Mouse (Mus musculus) kidney, postnatal 14 days (tissue): ENCODE data around the gene Foxp4.

Experiments
- DNase-seq: peaks from one replicate; pipeline ENCODE4 v3.0.0; 2022; ENCODE audit warnings: mixed read lengths

Gene Foxp4

GRCm38 (mm10) chr17:47889267-47889666 lies 35.2 kb downstream of the Foxp4 start:
- DNase-seq: no peak

DNA sequence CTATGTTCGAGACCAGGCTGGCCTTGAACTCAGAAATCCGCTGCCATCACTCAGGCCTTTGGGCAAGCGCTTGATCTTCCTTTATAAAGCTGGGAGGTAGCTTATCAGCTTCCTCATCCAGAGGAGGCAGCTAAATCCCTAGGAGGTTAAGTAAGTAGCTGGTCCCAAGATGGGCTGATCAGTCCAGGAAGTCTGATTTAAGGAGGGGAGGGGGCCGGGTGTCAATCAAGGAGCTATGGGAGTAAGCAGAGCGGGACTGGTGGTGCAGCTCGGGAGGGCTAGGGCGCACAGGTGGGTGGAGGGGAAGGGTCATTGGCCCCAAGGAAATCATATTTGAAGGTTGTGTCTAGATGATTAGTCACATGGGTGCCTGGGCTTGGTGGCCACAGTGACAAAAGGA lies 35.8 kb downstream of the Foxp4 start:
- no peak for DNase-seq

DNA sequence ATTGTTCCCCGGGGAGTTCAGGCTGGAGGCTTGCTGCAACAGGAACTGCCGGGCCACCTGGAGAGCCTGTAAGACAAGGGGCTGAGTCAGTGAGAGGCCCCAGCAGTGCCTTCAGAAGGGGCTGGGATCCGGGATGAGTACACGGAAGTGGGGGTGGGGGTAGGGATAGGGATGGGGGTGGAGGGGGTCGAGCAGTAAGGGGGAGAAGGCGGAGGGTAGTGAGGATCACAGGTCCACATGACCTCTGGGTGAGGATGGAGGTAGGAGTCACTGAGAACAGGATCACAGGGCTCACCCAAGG lies 36.3 kb downstream of the Foxp4 start:
- no peak for DNase-seq

DNA sequence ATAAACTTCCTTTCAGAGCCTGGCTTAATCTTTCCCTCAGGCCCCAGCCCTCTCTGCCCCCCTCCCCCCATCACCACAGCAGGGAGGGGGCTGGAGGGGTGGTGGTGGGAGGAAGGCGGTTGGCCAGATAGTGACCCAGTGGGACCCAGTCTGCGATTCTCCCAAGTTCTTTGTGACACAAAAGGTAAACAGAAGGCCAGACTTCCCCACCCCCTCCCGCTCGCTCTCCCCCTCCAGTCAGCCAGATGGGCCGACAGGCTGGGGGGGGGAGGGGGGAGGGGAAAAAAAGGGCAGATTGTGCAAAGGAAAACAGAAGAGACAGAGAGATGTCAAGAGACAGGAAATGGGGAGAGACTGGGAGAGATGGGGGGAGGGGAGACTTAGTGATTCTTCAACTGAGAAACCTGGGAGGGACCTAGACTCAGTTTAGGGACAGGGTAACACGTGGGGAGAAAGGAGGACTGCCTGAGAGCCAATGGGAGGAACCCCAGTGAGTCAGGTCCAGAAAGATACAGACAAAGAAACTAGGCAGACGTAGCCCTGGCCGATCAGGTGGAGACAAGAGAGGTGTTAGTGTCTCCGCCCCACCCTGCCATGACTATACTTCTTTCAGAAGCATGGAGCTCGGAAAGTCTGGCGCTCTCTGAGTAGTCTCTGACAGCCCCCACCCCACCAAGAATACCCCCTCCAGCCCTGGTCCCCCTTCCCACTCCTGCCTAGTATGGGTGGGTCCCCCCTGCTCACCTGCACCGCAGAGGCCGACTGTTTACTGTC lies 36.9 kb downstream of the Foxp4 start:
- no peak for DNase-seq

DNA sequence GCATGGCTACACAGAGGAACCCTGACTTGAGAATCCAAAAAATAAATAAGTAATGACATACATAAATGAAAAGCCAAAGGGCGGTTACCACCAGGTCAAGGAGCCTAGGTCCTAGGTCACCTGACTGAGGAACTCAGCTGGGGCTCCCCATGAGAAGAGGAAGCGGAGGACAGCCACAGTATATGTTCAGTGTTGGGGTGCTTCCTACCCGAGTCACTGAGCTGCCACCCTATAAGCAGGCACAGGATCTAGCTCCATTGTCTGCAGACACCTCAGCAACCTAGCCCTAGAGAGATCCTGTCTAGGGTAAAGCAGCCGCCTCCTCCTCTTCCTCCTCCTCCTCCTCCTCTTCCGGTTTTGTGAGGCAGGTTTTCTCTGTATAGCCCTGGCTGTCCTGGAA lies 41.3 kb downstream of the Foxp4 start:
- no peak for DNase-seq

DNA sequence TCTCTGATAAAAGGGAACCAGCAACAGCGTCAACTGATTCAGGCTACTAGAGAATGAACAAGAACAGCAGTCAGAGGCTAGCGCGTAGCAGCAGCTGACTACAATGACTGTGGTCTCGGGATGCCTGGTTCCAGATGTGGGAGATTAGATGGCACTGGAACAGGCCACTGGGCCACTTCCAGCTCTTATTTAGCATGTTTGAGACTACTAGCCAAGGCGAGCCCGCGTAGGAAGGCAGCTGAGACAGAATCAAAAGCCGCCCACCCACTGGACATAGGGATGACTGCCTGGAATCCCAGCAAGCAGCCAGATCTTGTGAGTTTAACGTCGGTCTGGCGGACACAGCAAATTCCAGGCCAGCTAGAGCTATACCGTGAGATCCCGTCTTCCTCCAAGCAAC lies 43.1 kb downstream of the Foxp4 start:
- no peak for DNase-seq

- no peak for DNase-seq
Observed at GRCm38 (mm10) chr17:47879207-47879606, 45.2 kb downstream of the Foxp4 start.

DNA sequence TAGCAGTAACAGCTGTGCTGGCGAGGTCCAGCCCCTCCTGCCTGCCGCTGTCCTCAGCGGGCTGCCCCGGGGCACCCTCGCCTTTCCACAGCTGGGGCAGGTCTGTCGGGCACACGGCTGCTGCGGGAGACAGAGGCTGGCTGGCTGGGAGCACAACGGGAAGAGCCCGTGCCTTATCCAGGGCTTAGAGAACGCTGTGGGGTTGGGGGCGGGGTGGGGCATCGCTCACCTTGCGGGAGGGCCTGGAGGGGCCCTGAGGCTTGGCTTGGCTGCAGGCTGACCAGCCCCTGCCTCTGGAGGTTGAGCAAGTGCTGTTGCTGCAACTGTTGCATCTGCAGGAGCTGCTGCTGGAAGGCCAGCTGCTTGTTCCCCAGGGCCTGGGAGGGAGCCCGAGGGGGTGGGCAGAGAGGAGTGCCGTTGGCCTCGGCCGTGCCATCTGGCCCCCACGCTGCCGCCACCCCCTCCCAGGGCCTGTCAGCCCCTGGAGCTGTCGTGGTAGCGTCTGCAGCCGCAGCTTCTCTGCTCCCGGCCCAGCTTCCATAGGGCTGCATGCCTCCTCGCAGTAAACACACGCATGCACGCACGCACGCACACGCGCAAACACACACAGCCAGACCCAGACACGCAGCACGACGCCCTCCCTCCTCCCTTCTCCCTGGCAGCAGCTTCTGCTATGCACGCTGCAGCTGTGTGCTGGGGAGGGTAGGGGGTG lies 45.9 kb downstream of the Foxp4 start:
- DNase-seq: no peak

GRCm38 (mm10) chr17:47877715-47878377 lies 46.6 kb downstream of the Foxp4 start:
- DNase-seq: no peak

DNA sequence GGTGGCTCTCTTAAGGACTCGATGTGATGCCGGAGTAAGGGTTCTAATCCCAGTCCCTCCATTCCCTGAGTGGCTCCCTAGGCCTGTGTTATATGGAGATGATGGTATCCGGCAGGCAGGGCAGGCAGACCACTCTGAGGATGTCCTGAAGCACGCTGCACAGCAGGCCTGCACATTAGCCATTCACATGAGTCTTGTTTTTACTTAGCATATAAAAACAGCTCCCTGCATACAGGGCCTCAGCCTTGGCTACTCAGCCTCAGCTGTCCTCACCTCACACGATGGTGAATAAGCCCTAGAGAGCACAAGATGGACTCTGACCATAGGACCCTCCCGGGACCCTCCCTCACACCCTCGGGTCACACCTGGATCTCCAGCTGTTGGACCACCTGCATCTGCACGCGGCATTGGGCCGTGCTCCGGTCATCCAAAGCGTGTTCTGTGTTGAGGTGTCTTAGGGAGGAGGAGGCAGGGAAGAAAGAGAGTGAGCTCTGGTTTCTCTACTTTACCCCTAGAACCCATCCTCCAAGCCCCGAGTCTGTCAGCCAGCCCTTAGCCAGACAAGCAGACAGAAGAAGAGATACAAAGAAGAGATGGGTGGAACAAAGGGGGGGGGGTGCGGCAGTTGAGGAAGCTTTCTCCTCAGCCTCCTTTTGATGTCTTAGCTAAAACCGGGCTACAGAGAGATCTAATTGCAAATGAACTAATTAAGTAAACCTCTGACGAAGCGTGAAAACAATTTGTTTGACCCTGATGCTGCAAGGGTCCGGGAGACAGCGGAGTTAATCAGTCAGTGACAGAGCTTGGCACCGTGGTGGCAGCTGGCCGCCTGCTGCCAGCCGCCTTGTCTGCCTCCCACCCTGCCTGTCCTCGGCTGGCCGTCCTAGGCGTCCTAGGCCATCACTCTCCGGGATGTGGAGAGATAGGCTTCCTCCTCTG lies 47.4 kb downstream of the Foxp4 start:
- no peak for DNase-seq

DNA sequence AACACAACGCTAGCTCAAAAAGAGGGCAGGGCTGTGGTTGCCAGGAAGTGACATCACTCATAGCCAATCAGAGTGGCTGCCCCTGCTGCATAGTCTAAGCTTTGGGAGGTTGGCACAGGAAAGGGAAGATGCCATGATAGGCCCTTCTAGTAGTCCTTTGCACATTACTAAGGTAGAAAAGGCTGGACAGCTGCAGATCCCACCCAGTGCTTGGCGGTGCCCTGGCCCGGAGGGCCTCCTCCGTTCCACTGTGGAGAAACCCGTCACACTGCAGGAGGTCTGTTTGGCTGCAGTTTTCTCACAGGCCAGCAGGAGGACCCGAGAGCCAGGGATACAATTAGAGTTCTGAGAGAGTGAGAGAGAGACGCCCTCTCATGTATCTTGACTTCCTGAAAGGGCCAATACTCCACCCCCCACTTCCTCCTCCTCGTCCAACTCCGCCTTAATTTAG lies 51.1 kb downstream of the Foxp4 start:
- DNase-seq: peak; percentile 86

DNA sequence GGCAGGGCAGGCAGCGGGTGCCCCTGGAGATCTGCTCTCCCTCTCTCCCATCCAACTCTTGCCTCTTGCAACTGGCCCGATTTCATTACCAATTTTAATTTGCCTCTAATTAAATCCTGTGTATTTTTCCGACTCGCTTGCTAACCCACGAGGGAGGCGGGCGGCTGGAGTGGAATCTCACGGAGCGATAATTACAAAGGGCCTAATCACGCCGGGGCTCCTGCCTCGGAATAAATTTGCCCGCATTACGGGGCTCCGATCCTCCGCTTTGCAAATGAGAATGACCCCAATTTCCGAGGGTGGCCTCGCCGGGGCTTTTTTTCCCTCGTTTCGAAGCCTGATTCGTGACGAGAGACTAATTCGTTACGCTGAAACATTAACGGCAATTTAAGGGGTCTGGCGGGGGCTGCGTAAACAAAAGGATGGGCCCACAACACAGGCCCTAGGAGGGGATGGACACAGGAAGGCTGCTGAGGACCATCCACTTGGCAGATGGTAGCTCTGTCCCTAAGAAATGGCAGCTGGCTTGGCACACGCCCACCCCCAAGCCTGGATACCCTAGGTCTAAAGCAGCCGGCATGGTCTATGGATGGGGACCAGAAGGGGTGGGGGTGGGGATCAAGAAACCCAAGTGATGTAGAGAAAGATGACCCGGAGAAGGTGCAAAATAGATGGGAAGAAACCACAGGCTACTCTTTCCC lies 52.0 kb downstream of the Foxp4 start:
- no peak for DNase-seq

DNA sequence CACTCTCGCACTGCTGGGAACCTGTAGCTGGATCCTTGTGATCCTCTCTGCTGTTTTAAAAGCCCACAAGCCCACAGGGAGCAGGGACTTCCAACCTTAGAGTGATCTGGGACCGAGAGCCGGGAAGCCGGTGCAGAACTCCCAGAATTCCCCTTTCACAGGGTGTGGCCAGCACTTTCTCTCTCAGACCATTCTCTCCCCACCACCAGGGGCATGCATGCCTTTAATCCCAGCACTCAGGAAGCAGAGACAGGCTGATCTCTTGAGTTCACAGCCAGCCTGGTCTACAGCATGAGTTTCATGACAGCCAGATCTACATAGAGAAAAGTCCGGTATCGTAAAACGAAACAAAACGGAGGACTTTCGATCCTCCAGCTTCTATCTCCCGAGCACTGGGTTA lies 54.6 kb downstream of the Foxp4 start:
- DNase-seq: no peak

- DNase-seq: no peak
Observed at GRCm38 (mm10) chr17:47866037-47866436, 58.4 kb downstream of the Foxp4 start.

DNA sequence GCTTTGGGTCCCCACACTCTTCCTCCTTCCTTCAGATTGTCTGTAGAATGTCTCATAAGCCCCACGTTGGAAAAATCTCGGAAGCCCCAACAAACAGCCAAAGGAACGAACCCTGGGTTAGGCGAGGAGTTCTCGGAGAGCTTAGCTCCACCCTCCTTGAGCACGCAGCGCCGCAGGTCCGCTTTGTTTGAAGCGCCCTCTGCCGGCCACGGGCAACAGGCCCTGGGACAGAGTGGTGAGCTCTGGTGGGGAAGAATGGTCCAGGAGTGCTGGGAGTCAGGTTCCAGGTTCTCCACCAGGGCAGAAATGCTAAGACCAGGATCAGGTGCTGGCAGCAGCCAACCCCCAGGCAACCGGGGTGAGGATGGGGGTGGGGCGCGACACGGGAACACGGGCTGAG lies 59.9 kb downstream of the Foxp4 start:
- peak; percentile 87 for DNase-seq

GRCm38 (mm10) chr17:47863437-47863836 lies 61.0 kb downstream of the Foxp4 start:
- DNase-seq: no peak

DNA sequence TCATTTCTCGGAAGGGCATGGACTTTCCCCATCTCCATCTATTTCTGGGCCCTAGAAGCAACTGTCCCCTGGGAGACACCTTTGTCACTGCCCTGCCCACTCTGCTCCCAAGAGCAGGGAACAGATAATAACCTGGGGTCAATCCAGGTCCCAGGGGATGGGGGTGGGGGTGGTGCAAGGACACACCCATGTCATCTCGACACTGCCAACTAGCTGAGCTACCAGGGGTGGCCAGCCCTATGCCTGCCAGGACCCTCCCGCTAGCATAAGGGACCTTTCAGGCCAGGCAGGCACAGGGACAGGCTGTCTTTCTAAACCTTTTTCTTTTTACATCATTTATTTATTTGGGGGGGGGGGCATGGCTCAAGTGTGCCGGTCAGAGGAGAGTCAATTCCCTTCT lies 61.4 kb downstream of the Foxp4 start:
- DNase-seq: no peak

DNA sequence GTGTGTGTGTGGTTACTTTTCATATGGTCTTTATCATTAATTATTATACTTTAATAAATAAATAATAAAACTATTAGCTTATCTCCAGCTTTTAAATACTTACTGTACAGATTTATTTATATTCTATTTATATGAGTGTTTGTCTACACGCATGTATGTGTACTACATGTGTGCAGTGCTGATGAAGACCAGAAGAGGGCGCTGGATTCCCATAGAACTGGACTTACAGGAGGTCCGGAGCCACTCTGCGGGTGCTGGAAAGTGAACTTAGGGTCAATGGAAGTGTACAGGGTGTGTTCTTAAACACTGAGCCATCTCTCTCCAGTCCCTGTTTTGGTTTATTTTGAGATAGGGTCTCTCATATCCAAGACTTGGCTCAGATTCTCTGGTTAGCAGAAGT lies 68.9 kb downstream of the Foxp4 start:
- DNase-seq: no peak

DNA sequence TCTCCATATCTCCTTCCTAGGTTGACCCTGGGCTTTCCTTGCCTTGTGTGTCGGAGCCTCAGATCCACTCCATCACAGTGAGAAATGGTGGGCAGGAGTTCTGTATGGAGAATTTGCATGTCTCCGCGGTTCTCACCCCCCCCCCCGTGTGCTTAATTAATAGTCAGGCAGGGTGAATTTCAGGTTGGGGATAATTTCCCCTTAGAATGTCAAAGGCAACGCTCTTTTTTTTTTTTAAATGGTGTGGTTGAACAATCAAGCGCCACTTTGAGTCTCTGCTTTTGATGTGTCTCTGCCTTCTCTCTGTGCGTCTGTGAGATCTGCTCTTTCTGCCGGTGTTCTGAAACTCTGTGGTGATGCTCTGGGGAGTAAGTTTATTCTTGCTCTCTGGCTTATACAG lies 69.5 kb downstream of the Foxp4 start:
- DNase-seq: no peak

- DNase-seq: no peak
Observed at GRCm38 (mm10) chr17:47853760-47854159, 70.7 kb downstream of the Foxp4 start.

DNA sequence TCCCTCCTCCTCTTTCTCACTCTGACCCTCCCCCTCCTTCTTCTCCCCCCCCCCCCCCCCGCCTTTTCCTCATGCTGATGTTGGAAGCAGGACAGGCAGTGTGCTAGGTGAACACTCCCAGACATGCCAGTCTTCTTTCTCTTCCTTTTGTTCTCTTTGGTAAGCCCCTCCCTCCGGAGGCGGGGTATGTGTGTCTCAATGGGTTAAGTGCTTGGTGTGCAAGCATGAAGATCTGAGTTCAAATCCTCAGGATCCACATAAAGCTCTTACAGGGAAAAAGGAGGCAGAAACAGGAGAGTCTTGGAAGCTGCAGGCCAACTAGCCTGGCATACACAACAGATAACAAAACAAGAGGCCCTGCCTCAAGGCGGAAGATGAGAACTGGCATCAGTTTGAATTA lies 71.1 kb downstream of the Foxp4 start:
- DNase-seq: no peak

GRCm38 (mm10) chr17:47851798-47852360 lies 72.6 kb downstream of the Foxp4 start:
- DNase-seq: peak; percentile 53
